Mouse (Mus musculus) ES-CJ7 (cell line): ENCODE data around the gene Chn1.
A peak's percentile ranks its signal among the peaks of the same experiment; 100 is the strongest.
"Not testable (repeated sequence)": the region's sequence is repeated elsewhere in the genome, so short reads cannot be mapped to it uniquely, and the experiment has no call there.

Source experiments
- DNase-seq: peaks from one replicate; pipeline ENCODE4 v3.0.0; 2011; ENCODE audit warnings: low read depth, low spot score

The Chn1 gene

DNA sequence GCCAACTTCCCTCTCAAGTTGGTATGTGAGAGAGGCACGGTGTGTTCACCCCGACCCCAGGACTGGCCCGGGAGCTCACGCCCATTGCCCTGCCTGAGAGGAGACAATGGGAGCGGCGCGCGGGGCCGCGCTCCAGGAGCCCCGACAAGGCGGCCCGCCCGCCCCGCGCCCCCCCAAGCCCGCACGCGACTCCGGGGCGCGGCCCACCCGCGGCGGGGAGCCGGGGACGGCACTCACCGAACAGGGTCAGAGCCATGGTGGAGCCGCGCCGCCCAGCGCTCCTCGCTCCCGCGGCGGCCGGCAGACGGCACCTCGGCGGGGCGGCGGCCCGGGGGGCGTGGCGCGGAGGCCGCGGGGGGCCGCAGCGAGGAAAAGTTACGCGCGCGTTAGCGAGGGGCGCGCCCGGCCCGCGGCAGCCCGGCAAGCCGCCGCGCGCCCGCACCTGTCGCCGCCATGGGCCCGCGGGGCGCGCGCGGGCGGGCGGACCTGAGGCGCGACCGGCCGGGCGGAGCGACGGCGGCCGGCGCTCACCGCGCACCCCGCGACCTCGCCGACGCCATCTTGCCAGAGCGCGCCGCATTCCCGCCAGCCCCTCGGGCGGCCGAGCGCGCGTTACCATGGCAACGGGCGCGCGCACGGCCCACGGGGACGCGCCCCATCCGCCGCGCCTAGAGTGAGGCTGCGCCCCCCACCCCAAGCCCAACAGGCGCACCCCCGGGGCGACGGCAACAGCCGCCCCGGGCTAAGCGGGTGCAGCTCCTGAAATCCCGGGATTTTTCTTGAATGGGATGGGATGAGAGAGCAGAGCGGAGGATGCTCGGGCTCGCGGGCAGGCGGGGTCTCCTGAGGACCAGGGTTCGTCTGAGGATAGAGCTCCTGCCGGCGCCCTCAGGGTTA is at the start of gene Chn1:
Chn1 (minus strand) TSS at position 561 of the 897 bp plus-strand sequence.
- peak; percentile 84 for DNase-seq

- peak; percentile 32 for DNase-seq
These were observed 43.6 kb upstream of the Chn1 start for GRCm38 (mm10) chr2:73818742-73819141.

DNA sequence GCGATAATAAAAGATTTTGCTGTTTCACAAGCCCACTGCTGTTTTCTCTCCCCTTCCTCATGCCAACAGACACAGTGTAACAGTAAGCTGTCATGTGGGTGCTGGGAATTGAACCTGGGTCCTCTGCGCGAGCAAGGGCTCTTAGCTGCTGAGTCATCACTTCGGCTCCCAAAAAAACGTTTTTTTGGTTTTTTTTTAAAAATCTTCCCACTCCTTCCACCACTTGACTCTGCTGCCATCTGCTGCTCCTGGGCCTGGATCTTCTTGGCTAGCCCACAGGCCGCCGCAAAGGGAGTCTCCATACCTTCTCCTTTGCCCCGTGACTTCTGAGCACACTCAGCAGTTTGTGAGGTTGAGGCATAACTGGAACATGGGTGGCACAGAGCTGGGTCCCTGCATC is 32.5 kb upstream of the Chn1 start:
- DNase-seq: peak; percentile 51

DNA sequence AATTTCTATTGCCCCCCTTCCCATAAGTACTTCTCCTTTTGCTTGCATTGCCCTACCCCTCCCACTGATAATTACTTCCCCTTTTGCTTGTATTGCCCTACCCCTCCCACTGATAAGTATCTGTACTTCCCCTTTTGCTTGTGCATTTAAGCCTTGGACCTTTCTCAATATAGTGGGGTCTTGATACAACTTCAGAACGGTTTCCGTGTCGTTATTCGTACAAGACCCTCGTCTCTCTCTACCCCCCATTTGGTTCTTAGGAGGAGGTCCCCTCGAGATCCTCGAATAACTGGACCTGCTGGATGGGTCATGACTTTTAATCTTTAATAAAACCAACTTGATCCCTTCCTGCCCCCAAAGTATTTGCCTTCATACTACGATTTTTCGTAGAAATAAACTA is 25.0 kb upstream of the Chn1 start:
- not testable (repeated sequence) for DNase-seq

DNA sequence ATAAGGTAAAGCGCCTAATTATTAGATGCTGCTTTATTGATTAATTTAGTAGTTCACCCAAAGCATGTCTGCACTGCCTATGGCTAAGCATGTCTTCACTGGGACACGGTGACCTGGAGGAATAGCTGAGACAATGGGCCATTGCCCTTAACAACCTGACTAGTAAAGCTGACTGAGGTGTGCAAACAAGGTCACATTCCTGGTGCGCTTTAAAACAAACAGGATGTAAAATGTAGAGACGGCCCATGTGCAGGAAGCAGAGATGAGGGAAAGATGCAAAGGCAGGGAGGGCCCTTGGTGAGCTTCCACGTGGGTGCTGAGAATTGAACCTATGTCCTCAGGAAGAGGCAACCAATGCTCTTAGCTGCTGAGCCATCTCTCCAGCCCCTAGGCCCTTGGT is 23.6 kb upstream of the Chn1 start:
- peak; percentile 70 for DNase-seq

GRCm38 (mm10) chr2:73798136-73798535 is 23.0 kb upstream of the Chn1 start:
- no peak for DNase-seq

DNA sequence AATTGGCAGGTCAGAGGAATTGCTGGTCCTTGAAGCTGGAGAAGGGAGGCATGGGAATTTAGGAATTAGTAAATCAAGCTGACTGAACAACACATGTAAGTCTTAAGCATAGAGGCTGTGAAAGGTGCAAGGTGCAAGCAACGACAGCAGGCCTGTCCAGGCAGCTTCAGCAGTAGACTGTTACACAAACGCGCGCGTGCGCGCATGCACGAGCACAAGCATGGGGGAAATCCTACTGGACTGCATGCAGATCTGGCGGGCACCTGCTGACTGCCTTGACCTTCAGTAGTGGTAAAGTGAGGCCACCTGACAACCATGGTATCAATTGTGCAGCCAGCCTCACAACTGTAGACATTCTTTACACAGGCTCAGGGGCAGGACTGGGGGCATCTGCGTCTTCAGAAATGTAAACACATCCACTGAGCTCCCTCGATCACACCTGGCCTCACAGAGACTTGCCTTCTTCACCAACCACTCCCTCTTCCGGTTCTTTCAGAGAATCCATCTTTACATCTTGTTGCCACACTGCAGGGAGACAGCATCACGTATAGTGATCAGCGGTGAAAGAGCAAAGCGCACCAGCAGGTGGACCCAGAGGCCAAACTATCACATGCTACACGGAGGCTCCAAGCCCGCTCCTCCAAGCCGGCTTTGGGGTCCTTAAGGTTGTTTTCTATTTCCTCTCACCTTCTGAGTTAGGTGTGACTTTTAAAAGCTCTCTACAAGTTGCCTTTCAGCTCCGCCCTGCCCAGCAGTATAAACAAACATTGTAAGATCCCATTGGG is 16.9 kb upstream of the Chn1 start:
- DNase-seq: peak; percentile 93

GRCm38 (mm10) chr2:73790332-73790731 is 15.2 kb upstream of the Chn1 start:
- no peak for DNase-seq

GRCm38 (mm10) chr2:73788395-73788794 is 13.2 kb upstream of the Chn1 start:
- DNase-seq: no peak

DNA sequence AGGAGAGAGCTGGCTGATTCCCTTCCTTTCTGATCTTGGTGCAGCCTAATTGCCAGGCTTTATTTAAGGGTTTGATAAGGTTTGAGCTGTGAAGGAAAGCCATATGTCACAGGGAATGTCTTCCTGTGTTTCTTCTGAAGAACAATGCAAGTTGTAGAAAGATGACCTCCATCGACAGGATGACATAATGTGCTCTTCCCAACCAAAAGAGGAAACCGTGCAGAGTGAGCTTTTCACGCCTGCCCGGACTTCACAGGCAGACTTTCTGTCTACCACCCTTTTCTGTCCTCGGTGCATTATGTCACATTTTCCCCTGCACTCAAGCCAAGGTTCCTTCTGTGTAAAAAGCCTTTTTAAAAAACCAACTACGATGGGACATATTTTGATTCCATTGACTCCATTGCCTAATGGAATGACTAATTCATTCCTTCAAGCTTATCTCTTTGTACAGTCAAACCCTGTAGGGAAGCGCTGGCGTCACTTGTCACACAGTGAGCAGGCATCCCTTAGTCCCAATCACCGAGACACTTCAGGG is 7.3 kb upstream of the Chn1 start:
- no peak for DNase-seq

GRCm38 (mm10) chr2:73780321-73781010 is 5.3 kb upstream of the Chn1 start:
- DNase-seq: no peak

- no peak for DNase-seq
These were observed 4.7 kb upstream of the Chn1 start for GRCm38 (mm10) chr2:73779796-73780195.

- DNase-seq: no peak
These were observed 4.0 kb upstream of the Chn1 start for GRCm38 (mm10) chr2:73779016-73779595.

GRCm38 (mm10) chr2:73776936-73777335 is 1.8 kb upstream of the Chn1 start:
- no peak for DNase-seq

DNA sequence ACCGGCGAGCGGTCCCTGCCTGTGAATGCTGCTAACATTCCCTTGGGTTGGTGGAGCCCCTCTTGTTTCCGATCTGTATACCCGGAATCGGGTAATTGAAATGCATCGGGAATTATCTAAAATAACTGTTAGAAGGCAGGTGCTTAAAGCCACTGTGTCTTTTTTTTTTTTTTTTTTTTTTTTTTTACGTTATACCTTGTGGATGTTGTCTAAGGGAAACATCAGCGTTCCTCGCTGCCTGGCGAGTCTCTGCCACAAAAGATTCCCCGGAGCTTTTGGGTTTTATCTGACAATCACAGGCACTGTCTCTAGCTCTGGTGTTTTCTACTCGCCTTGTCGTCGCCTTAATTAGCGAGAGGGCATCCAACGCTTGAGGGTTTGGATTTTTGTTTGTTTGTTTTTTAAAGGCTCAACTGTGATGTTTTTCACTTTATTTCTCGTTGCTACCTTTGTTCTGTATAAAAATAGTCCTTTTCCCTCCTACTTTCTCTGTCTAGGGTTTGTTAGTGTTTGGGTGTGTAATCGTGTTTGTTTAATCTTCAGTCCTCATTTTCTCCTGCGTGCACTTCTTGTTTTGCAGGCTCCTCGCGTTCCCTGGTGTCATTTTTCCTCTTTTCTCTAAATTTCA is 651 bp upstream of the Chn1 start:
- no peak for DNase-seq

DNA sequence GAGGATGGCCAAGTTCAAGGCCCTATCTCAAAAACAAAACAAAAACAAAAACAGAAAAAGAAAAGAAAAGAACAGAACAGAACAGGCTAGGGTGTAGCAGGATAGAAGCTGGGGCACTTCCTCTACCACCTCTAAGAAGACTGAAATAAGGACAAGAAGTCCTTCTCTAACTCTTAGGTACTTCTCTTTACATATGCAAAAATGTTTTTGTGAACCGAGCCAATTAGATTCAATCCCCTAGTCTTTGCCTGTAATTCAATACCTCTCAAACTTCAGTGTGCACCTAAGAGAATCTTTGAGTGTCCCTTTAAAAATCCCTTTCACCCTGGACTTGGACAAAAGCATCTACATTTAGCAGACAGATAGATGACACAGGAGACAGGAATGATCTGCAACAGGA is 2.2 kb downstream of the Chn1 start:
- peak; percentile 31 for DNase-seq

DNA sequence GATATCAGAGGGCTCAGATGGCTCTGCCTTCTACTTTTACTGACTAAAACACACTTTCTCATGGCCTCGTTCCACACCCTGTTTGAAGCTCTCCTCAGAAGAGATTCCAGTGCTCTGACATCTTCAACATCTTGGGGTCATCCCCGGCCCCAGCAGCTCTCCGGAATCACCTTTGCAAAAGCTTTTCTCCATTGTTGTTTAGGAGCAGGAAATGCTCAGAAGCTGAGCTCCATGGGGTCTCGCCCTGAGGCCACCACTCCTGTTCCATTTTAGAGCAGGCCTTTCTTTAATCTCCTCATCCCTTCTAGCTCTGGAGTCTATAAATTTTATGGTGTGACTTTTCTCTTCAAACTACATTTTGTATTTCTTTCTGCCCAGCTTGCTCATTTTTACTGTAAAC is 6.5 kb downstream of the Chn1 start:
- peak; percentile 46 for DNase-seq

- no peak for DNase-seq
These were observed 11.6 kb downstream of the Chn1 start for GRCm38 (mm10) chr2:73763541-73763940.

DNA sequence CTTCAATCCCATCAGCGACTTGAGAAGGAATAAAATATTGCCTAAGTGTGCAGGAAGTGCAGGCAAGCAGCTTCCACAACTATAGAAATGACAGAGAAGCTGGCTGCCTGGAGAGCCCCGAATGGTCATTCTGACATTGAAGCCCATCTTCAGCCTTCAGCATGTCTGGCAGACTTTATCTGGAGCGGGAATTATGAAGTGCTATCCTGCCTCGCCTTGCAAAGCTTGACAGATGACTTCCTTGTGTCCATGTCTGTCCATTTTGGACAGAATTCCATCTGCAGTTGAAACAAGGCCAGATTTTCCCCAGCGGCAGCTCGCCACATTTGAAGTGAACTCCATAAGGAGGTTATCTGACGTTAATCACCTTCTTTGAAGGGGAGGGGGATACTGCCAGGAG is 15.2 kb downstream of the Chn1 start:
- DNase-seq: no peak

GRCm38 (mm10) chr2:73759027-73759426 is 16.1 kb downstream of the Chn1 start:
- no peak for DNase-seq

GRCm38 (mm10) chr2:73747297-73747696 is 27.8 kb downstream of the Chn1 start:
- no peak for DNase-seq
